ENCODE assay signal across 8 mouse cellular contexts in the genomic region with DNA sequence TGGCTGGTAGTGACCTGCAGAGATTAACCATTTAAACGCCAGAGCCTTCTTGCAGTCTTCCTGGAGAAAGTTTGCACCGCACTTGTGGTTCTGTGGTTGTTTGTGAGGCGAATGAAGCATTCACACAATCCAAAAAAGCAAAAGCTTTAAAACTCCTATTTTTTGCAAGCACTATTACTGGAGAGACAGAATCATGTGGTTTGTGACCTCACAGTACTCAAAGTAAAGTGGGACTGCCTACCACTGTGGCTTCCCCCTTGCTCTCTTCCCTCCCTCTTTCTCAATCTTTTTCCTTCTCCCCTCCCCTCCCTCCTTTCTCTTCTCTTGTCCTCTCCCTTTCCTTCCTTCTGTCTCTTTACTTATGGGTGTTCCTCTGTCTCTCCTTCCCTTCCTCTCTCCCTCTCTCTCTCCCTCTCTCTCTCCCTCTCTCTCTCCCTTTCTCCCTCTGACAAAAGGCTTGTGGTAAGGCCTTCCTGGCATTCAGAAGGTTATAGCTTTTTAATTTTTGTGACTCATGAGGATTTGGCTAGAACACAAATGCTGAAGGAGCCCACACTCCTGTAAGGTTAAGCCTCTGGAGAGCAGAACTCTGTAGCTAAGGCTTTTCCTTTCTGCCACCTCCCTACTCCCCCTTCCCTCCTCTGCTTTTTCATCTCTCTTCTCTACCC. TPM values are rescaled to one million over a fixed set of nuclear protein-coding genes. Genes with fewer than 3 reads are reported as not detected.
DNase-seq lines count a peak whose midpoint lies in the region; ATAC-seq and TF ChIP-seq lines count a peak whose summit lies in the region.

TSS of gene Runx2 (minus strand) at position 290 of the 668 bp plus-strand sequence.

- 0 out of 2 replicates have a peak, but pooled peaks cover 2% of the 10 kb centered on the region for H3K4me1 ChIP-seq in kidney, postnatal 0 days (replicated peaks; ENCODE audit: insufficient read depth, low read length)
- no peaks in the 10 kb centered on the region; the same call in 1 of the 2 replicates for H3K4me1 ChIP-seq in bone marrow, adult 2 months (ENCODE audit: control insufficient read depth, insufficient read depth, low read length)
- H3K4me1 ChIP-seq in liver, embryonic 14.5 days (replicated peaks; ENCODE audit: control insufficient read depth in 2 of 2, insufficient read depth in 2 of 2, low read length in 1 of 2) = no peaks in the 10 kb centered on the region

- WGBS in kidney, postnatal 0 days = 52% methylated on average over 3 of the region's 3 CpGs
- WGBS in bone marrow, adult 2 months = 21% methylated on average over 3 of the region's 3 CpGs
- 18% methylated on average over 3 of the region's 3 CpGs for WGBS in liver, embryonic 14.5 days (ENCODE audit: insufficient replicate concordance)

- peak within 1 kb of the TSS; percentile 14 for H3ac ChIP-seq in C2C12 (ENCODE audit: control insufficient read depth, insufficient read length, low read depth)

- no peak for TF ChIP-seq CTCF in kidney, postnatal 0 days (IDR thresholded peaks at IDR 0.05; ENCODE audit: low read depth)
- TF ChIP-seq CTCF in C2C12 (IDR thresholded peaks at IDR 0.05; ENCODE audit: control insufficient read depth, insufficient read depth, insufficient read length) = no peak
- TF ChIP-seq CTCF in bone marrow, adult 2 months (IDR thresholded peaks at IDR 0.05; ENCODE audit: control insufficient read depth, insufficient read depth, low read length) = no peak
- TF ChIP-seq CTCF in liver, embryonic 14.5 days (IDR thresholded peaks at IDR 0.05; ENCODE audit: low read depth) = no peak

- TF ChIP-seq EP300 in liver, embryonic 14.5 days (IDR thresholded peaks at IDR 0.05; ENCODE audit: low read depth) = no peak

- H3K79me2 ChIP-seq in C2C12 (ENCODE audit: control insufficient read depth, insufficient read depth) = peaks cover 21% of the 10 kb centered on the region

- no peaks in the 10 kb centered on the region for H3K79me3 ChIP-seq in C2C12 (ENCODE audit: low read depth)

- no peak within 1 kb of the TSS for H3K27ac ChIP-seq in kidney, postnatal 0 days
- H3K27ac ChIP-seq in bone marrow, adult 2 months (ENCODE audit: control insufficient read depth, insufficient read depth, low read depth, low read length, poor library complexity) = no peak within 1 kb of the TSS
- no peak within 1 kb of the TSS for H3K27ac ChIP-seq in liver, embryonic 14.5 days

- no peak within 1 kb of the TSS for H3K9ac ChIP-seq in kidney, postnatal 0 days (ENCODE audit: low read depth, low read length)
- no peak within 1 kb of the TSS for H3K9ac ChIP-seq in liver, embryonic 14.5 days (replicated peaks)

- DNase-seq in kidney, postnatal 0 days (ENCODE audit: low spot score) = peak; percentile 22
- DNase-seq in kidney, adult 18-20 months = no peak
- no peak for DNase-seq in liver, embryonic 14.5 days (ENCODE audit: low read depth in 3 of 3, low spot score in 3 of 3)
- no peak for DNase-seq in right cerebral cortex, adult 18-20 months
- no peak for DNase-seq in right cerebral cortex, postnatal 14 days
- no peak for DNase-seq in right cerebral cortex, postnatal 10 days (ENCODE audit: low spot score in 2 of 2)

- H3K36me3 ChIP-seq in kidney, postnatal 0 days (ENCODE audit: insufficient read depth, low read length) = no peaks in the 10 kb centered on the region
- H3K36me3 ChIP-seq in C2C12 (ENCODE audit: control insufficient read depth, insufficient read depth) = no peaks in the 10 kb centered on the region
- H3K36me3 ChIP-seq in liver, embryonic 14.5 days (replicated peaks; ENCODE audit: control insufficient read depth, insufficient read depth, low read depth) = no peaks in the 10 kb centered on the region

- H3K27me3 ChIP-seq in kidney, postnatal 0 days (ENCODE audit: insufficient read depth, low read length) = no peaks in the 10 kb centered on the region
- H3K27me3 ChIP-seq in C2C12 (ENCODE audit: control insufficient read depth, insufficient read depth, insufficient read length) = no peaks in the 10 kb centered on the region
- H3K27me3 ChIP-seq in liver, embryonic 14.5 days (ENCODE audit: control insufficient read depth, insufficient read depth, low read length) = no peaks in the 10 kb centered on the region

- no peaks in the 10 kb centered on the region for H3K9me3 ChIP-seq in kidney, postnatal 0 days (replicated peaks; ENCODE audit: low read length)
- no peaks in the 10 kb centered on the region for H3K9me3 ChIP-seq in liver, embryonic 14.5 days (ENCODE audit: control insufficient read depth, low read length)

- TF ChIP-seq POLR2A in bone marrow, adult 2 months (IDR thresholded peaks at IDR 0.05; ENCODE audit: borderline replicate concordance, control insufficient read depth, low read depth, low read length) = no peak

- ATAC-seq in kidney, postnatal 0 days (replicated peaks; ENCODE audit: low FRiP score, low read depth) = no peak
- no peak for ATAC-seq in liver, embryonic 14.5 days (ENCODE audit: insufficient read depth)

- no peak within 1 kb of the TSS for H3K4me3 ChIP-seq in kidney, postnatal 0 days (replicated peaks; ENCODE audit: low read depth, low read length)
- H3K4me3 ChIP-seq in C2C12 (ENCODE audit: insufficient read depth, poor library complexity, severe bottlenecking) = peak within 1 kb of the TSS; percentile 15
- H3K4me3 ChIP-seq in bone marrow, adult 2 months (replicated peaks; ENCODE audit: control insufficient read depth, low read depth, low read length) = no peak within 1 kb of the TSS
- H3K4me3 ChIP-seq in liver, embryonic 14.5 days (ENCODE audit: insufficient read depth in 1 of 2, low read depth in 2 of 2, low read length in 2 of 2) = no peak within 1 kb of the TSS; a peak in 1 of 4 replicates

- 0 out of 2 replicates have a peak within 1 kb of the TSS, but pooled peaks have one; percentile 13 for H3K4me2 ChIP-seq in kidney, postnatal 0 days (ENCODE audit: low read length)
- peak within 1 kb of the TSS; percentile 3 for H3K4me2 ChIP-seq in liver, embryonic 14.5 days (ENCODE audit: low read depth)

TF ChIP-seq in C2C12, 6 proteins besides CTCF, POLR2A, EP300 and RAD21:
- TF ChIP-seq USF1 (IDR thresholded peaks at IDR 0.05; ENCODE audit: low read depth) (peak; percentile 57), MYOD1 (IDR thresholded peaks at IDR 0.05; ENCODE audit: control insufficient read depth, insufficient read length, low read depth) (no peak)
TF ChIP-seq in C2C12: peak in this region for 1.

RNA-seq across cellular contexts. Expression of gene Runx2, which starts in this region (rescaled TPM):
- polyA plus RNA-seq in kidney, postnatal 0 days (2015; fragmentation: Nextera tagmentation; extraction: Ambion mirVana) = 3.8 and 4.0 TPM in 2 replicates
- 16.6 TPM for polyA plus RNA-seq in C2C12 (2012; fragmentation: generic; extraction: Trizol)
- polyA plus RNA-seq in bone marrow, adult 2 months (2011; ENCODE audit: insufficient read depth, insufficient read length, low replicate concordance, missing spikeins) = 9.4 and 21.5 TPM in 2 replicates
- 0.58 and 0.76 TPM in 2 replicates for polyA plus RNA-seq in liver, embryonic 14.5 days (2012; rRNA removed)
- polyA plus RNA-seq in liver, embryonic 14.5 days (2014; fragmentation: Nextera tagmentation; extraction: Ambion mirVana) = 0.40 and 0.65 TPM in 2 replicates
